Mouse (Mus musculus) erythroblast, embryonic 14.5 days (primary cell): Measurements from ENCODE around the gene Mtx1.

Source experiments
- GATA1 ChIP-seq: IDR thresholded peaks from 2 replicates; pipeline ENCODE4 v1.6.1; 2012; ENCODE audit warnings: low read length, inconsistent platforms, mixed read lengths
- TAL1 ChIP-seq: IDR thresholded peaks from 3 replicates; pipeline ENCODE4 v1.6.1; 2012; ENCODE audit warnings: low read length, inconsistent platforms, mixed read lengths

GRCm38 (mm10) chr3:89159211-89159610 is 67.7 kb downstream of the Mtx1 start:
- TF ChIP-seq GATA1 = no peak
- no peak for TF ChIP-seq TAL1
